Mouse (Mus musculus) spleen, adult 12 weeks (tissue): Measurements from ENCODE around the gene Rsph14.

Experiments used
- DNase-seq: peaks from one replicate; pipeline ENCODE4 v3.0.0; 2022; ENCODE audit warnings: low spot score

The Rsph14 gene

DNA sequence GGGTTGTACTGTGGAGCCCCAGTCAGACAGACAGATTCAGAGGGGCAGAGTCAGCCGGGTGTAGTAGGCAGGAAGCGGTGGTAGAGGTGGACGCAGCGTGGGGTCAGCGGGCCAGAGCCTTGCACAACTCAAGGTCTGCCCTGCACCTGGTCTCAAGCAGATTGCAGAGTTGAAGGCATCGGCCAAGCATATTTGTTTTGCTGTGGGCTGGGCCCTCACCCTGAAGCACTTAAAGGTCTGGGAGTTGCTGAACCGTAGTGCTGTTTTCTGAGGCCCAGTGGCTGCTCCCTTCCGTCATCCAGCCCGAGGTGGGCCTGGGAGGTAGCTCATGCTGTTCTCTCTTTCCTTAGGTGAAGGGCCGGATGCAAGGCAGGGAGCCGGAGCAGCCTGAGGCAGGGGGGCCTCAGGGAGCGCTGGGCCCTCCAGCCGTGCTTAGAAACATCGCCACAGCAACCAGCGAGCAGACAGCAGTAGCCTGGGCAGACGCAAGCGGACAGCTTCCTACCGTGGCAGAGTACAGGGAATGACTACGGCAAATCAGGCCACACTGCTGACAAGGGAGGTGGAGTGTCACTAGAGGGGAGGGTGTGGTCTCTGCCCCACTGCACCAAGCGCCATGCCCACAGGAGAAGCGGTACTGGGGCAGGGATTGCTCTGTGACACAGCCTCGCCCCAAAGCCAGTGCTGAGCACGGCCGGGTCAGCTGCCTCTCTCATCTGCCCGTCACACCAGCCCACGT is 41.6 kb downstream of the Rsph14 start:
- no peak for DNase-seq

DNA sequence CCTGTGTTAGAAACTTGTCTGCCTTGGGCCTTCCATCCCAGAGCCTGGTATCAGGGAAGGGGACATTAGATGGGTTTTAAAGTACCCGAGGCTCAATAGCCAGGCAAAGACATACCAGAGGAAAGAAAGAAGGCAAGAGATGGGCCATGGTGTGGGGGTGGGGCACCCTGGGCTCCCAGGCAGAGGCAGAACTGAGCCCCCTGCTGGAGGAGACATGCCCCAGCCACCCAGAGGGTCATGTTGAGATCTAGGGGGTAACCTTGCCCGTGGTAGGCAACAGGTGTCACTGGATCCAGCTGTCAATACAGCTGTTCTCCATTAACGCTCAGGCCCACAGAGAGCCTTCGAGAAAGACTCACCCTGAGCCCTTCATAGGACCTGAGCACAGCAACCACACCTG is 42.6 kb downstream of the Rsph14 start:
- no peak for DNase-seq

DNA sequence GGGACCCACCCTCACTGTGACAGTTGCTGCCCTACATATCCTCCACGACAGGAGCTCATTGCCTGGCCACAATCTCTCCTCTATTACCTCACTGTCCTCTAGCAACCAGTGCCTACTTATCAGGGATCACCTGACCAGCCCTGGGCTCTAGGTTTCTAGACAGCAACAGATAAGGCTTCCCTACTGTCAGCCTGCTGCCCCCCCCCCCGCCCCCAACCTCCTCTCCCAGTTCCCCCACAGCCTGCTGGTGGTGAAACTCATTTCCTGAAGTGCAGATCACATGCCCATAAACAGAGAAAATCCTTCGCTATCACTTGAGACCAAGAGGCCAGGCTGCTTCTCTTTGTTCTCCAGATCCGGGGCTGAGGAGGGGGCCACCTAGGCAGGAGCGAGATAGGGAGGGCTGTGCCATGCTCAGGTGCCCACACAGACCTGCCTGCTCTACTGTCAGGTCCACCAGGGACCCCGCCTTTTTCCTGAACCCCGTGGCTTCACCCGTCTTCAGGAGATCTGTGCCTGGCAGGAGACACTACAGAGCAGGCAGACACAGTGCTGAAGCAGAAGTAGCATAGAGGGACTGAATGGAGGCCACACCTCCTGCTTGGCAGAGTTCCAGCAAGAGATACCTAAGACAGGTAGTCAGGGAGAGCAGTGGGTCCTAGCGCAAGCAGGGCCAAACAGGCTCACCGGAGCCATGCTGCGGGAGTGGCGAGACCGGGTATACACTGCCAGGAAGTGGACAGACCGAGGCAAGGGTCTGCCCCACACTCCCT is 44.5 kb downstream of the Rsph14 start:
- no peak for DNase-seq

DNA sequence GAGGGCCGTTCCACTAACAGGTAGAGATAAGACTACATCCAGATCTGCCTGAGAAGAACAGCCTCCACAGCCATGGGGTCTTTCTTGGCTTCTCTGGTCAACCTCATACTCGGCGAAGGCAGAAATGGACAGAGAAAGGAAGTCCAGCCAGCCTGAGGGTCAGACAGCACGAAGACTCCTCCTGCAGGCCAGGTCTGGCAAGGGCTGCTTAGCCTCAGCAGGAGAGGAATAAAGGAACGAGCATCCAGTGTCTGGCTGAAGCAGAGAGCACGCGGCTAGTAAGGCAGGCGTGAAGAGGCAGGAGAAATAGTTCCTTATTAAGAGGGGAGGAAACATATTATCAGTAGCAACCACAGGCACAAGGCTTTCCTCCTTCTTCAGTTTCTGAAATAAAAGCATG is 49.2 kb downstream of the Rsph14 start:
- no peak for DNase-seq

DNA sequence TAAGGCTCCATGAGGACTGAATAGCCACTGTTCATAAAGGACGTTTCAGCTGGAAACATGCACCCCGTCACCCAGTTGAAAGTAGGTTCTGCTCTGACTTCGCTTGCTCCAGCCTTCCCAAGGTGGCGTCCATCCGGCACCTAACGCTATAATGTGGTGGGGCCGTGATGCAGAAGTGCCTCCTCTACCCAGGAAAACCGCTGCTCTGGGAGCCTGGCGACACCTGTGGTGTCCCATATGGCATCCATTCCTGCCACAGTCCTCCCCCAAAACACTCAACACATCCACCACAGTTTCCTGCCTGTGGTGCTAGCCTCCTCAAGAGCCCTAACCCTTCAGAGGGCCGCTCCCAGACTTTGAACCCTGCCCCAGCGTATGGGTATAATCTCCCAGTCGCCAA is 51.2 kb downstream of the Rsph14 start:
- DNase-seq = no peak

DNA sequence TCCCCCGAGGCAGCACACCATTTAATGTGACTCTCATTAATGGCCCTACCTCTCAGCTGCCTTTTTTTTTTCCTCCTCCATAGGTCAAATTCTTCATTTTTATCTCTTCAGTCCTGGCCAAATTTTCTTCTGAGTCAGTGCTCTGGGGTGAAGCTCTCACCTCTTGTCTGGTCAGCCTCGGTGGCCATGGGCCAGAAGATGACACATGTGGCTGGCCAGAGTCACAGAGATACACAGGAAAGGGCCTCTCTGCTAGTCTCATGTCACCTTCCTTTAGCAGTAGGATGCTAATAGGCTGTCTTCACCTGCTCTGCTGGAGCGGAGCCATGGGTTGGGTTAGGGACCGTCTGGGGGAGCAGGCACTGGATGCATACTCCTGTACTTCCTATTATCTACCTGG is 54.3 kb downstream of the Rsph14 start:
- no peak for DNase-seq

DNA sequence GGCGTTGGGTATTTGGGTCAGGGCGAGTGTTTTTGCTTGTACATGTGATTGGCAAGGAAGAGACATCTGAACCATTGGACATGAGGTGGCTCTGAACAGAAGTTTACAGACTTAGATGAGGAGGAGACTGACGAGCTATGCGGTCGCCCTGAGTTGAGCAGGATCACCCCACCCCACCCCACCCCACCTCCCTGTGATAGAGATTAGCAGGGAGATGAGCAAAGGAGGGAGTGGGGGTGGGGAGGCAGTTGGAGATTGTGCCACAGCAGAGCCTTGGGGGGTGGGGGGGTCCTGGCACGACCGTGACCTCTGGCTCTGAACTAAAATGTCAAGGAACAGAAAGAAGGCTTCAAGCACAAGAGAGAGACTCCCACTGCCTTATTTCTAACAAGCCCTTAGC is 56.0 kb downstream of the Rsph14 start:
- no peak for DNase-seq

DNA sequence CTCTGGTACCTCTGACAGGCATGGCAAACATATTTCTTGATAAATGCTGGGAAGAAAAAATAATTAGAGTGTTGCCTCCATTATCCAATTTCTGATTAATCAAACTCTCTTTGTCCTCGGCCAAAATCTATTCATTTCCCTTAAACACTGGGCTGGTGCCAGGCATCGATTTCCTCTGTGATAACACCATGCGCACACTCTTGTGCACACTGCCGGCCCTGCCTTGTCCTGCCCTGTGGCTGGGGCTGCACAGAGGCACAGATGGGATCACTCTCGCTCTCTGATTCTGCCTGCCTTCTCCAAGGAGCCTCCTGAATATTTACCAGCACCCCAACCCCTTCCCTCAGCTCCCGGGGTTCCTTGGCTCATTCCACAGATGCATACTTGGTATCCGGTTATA is 56.8 kb downstream of the Rsph14 start:
- DNase-seq = no peak

DNA sequence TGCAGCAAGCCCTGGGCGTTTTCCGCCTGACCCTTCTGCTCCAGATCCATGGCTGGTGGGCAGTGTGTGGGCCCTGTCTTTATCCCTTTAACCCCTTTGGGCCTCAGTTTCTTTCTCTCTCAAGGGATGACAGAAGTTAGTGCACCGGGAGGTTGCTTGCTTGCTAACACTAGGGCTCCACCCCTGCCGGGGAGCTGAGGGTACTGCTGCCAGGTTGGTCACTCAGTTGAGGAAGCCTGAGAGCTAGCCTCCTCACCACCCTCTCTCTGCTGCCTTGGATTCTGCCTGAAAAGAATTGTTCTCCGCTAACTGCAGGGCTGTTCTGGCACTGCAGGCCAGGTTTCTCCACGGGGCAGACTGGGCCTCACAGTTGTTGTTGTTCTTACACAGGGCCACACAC is 59.4 kb downstream of the Rsph14 start:
- DNase-seq = no peak

DNA sequence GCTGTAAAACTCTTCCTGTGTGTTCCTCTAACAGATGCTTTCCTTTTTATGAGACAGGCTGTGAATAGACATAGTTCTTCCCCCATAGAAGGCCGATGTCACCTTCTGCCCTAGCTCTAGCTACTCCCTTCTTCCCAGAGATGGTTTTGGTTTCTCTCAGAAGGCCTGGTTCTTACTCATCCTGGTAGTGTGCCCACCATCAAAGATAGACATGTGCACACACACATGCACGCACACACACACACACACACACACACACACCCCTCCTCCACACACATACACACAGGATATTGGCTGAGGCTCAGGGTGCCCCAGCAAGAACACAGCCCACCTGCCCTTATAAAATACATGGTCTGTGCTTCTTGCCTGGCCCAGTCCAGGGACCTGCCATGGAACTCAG is 63.1 kb downstream of the Rsph14 start:
- DNase-seq = no peak

DNA sequence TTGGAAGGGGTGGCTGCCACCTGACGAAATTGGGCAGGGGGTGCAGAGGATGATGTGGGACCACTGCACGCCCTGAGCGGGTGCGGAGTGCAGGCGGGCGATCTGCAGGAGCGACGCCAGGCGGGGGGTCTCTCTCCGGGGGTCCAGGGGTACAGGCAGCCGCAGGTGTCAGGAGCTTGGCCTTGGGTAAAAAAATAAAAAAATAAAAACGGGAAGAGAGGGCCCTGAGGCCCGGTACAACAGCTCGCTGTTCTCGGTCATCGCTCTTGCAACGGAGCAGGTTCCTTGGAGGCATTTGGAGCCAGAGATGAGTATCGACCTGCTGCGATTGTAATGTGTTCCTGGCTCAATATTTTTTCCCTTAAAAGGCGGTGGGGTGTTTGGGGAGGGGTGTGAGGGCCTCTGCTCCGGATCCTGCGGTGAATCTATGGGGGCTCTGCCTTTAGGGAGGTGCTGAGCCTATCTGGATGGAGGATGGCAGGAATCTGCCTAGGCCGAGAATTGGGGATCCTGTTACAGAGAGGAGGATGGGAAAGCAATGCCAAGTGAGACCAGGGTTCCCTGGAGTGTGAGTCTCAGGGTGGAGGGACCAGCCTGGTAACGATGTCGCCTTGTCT is 64.6 kb downstream of the Rsph14 start:
- no peak for DNase-seq

DNA sequence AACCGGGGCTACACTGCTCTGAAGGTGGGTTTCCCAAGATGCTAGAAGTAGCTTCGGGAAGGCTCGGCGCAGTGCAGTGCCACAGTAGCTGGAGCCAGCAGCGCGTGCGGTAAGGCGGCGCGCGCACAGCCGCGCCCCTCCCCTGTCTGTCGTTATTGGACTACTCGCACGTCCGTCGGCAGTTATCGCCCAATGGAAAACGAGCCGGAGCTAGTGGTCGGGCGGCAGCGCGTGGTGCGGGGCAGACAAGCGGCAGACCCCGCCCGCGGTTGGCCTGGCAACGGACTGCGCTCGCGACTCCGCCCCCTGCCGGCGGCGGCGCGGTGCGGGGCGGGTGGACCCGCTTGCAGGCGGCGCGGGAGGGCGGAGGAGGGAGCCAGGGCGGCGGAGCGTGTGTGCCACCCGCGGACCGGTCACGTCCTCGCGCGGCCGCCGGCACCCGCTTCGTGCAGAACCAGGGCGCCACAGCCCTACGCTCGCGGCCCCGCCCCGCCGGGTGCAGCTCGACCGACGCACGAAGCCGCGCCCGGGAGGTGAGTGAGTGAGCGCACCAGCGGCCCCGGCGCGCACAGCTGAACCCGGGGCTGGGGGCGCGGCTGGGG is 65.4 kb downstream of the Rsph14 start, which contains the start of gene Gnaz:
Gnaz (plus strand) TSS at position 328 of the 602 bp plus-strand sequence.
- DNase-seq = peak; percentile 56

DNA sequence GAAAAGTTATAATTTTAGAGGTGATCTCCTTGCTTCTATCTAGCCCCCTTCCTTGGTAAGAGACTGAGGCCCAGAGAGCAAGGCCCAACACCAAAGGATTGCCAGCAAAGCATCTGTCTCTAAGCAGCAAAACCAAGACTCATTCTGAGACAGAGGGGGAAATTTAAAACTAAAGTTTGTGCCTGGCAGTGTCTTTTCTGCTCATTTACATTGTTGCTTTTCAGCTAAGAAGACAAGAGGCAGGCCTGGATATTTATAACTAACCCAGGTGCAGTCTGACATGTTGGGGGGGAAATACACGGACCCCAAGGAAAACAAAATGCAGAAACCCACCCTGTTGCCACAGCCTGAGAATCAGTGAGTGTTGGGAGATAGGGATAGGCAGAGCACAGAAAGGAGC is 68.0 kb downstream of the Rsph14 start:
- no peak for DNase-seq

DNA sequence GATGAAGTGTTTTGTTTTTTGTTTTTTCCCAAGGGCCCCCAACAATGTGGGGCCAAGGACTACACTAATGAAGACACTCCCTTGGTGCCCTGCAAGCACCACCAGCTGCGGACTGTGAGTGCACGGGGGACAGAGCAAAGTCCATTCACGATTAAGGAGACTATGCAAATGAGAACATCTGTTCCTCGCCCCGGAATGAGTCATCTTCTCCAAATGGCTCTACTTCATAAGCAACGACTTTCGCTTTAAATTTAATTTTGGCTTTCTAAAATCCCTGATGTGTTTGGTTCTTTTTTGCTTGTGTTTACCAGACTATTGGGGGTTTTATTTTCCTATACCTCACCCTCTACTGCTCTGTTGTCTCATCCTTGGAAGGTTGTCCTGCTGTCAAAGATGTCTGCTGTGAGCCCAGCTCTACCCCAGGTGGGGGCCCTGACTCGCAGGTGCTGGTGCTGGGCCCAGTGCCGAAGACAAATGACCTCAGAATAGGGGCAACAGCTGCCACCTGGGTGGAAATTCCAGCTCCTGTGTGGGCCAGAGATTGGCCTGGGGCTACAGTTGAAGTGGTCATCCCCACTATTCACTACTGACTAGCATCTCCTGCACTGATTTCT is 79.4 kb downstream of the Rsph14 start:
- no peak for DNase-seq

DNA sequence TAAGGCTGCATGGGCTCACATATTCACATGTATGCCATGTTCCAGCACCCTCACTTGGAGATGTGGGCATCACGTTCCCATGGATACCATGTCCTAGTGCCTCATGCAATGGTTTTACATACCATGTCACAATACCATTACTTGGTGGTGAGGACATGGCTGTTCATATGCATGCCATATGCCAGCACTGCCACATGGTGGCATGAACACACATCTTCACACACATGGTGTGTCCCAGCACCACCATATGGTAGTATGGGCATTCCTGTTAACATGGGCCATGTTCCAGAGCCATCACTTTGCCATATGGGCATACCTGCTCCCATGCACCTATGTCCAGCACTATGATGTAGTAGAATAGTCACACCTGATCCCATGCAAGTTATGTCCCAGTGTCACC is 91.6 kb downstream of the Rsph14 start:
- DNase-seq = no peak

DNA sequence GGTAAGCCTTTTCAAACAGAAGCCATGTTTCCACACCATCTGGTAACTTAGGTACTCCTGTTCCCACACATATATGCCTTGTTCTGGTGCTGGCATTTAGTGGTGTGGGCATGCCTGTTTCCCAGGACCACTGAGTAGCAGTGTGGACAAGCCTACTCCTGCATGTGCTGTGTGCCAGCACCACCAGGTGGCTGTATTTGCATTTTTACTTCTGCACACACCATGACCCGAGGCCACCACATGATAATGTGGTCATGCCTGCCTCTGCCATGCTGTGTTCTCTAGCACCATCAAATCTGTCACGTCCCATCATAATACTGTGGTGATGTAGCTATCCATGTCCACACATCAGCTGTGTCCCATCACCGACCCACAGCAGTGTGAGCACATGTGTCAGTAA is 93.1 kb downstream of the Rsph14 start:
- DNase-seq = no peak

DNA sequence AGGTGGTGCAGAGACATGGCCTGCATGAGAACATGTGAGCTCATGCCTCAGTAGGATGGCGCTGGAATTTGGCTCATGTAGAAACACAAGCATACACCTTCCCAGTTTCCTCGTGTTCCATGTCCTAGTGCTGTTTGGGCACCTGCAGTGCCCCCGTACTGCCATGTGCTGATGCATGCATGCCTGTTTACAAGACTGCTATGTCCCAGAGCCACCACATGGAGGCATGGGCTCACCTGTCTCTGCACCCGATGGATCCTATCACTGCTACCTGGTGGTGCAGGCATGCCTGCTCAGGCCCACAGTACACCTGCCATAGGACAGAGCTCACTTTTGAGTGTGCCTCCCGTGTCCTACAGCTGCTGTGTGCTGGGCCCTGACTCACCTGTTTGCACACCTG is 94.0 kb downstream of the Rsph14 start:
- no peak for DNase-seq

DNA sequence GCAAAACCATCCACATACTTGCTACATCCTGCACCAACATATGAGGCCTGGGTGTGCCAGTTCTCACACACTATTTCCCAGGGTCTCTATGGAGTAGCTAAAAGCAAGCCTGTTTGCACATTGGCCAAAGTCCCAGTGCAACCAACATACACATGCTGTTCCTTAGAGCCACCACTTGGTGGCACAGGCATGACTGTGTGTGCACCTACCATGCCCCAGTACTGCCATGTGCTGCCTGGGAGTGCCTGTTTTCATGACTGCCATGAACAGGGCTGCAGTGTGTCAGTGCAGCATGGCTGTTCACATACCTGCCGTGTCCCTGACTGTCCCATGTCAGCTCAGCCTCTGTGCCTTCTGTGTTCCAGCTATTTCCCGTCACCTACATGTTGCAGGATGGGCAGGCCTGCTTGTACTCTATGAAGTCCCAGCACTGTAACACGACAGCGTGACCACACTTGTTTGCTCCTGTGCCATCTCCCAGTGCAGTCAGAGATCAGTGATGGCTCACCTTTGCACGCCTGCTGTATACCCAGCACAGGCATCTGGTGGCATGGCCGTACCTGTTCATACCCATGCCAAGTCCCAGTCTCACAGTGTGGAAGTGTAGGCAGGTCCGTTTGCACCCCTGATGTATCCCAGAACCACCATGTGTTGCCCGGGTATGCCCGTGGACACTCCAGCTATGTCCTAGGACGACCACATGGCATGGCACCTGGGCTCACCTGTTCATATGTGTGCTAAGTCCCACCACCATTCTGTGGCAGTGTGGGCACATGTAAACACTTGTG is 95.2 kb downstream of the Rsph14 start:
- no peak for DNase-seq

DNA sequence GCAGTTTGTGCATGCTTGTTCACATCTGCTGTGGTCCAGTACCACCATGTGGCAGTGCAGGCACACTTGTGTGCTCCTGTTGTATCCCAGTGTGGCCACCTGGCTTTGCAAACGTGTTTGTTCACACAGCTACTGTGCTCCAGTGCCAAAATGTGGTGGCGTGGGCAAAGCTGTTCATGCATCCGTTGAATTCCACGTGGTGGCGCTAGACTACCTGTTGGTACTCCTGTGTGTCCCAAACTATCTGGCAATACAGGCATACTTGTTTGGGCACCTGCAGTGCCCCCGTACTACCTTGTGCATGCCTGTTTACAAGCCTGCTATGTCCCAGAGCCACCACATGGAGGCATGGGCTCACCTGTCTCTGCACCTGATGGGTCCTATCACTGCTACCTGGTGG is 97.4 kb downstream of the Rsph14 start:
- DNase-seq = no peak

DNA sequence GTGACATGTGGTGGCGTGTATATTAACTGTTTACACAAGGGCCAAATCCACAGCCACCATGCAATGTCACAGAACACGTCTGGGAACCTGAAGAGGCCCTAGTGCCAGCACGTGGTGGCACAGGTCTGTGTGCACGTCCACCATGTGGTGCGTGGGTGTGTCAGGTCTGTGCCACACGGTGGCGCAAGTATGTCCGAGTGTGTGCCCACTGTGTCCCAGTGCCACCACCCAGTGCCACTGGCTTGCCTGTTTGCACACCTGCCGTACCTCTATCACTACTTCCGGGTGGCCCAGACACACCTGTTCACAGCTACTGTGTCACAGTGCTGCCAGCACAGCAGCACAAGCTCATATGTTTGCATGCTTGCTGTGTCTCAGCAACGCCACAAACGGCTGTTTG is 97.9 kb downstream of the Rsph14 start:
- DNase-seq = no peak

DNA sequence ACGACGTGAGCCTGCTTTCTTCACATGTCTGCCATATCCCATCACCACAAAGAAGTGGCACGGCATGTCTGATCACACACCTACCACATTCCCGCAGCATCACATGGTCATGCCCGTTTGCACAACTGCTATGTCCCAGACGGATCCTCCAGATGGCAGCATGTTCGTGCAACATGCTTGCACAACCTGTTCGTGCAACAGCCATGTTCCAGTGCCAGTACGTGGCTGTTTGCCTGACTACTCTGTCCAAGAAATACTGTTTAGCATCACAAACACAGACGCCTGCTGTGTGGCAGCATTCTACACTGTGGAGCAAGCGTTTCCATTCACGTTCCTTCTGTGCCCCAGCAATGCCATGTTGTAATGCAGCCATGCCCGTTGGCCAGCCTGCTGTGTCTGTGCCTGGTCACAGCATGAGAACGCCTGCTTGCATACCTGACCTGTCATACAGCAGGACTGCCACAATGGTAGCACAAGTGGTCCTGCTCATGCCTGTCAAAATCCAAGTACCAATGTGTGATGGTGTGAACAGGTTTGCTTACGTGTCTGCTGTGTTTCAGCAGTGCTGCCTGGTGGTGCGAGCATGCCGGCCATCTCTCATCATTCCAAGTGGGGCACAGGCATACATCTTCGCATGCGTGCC is 98.7 kb downstream of the Rsph14 start:
- DNase-seq = no peak
